In the genomic region with DNA sequence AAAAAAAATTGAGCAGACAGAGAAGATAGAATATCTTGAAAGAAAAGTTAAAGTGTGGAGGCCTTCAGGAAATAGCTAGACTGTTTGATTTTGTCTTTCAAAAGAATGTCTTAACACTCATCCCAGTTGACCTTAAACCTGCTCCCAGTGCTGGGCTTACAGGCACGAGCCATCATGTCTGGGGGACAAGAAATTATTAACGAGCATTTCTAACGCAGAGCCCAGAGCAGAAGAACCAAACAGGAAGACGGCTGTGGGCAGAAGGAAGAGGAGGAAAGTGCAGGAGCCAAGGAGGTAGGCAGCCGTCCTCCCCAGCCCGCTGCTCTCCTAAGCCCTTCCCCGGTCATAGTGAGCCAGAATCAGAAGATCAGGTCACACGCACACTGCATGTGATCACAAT, we compare ENCODE assay signal across 31 mouse cellular contexts. TPM values are rescaled to one million over a fixed set of nuclear protein-coding genes. Genes with fewer than 3 reads are reported as not detected.
"Had no signal": no experiment of that assay in that cellular context is flagged by ENCODE, and none has a peak within 500 bp of the region (broad histone marks: within the 10 kb centered on the region; RNA-seq: fewer than 3 reads in every experiment).

No protein-coding gene starts in this region.

- H3K9me3 ChIP-seq: heart, embryonic 10.5 days; heart, embryonic 12.5 days; hindbrain, embryonic 10.5 days; hindbrain, embryonic 12.5 days; intestine, embryonic 15.5 days; limb, embryonic 10.5 days; limb, embryonic 12.5 days; liver, embryonic 13.5 days; liver, embryonic 15.5 days had no signal

- H3K27me3 ChIP-seq: heart, embryonic 12.5 days; hindbrain, embryonic 12.5 days; intestine, embryonic 15.5 days; limb, embryonic 12.5 days; liver, embryonic 13.5 days; liver, embryonic 15.5 days had no signal

- DNase-seq: gastrocnemius, adult 2 months; gastrocnemius, postnatal 10 days; gastrocnemius, postnatal 25 days; heart, postnatal 10 days; heart, postnatal 4 days; liver; liver, embryonic 13.5 days; liver, postnatal 0 days; lung, adult 2 months had no signal

- H3K4me1 ChIP-seq: heart, embryonic 10.5 days; heart, embryonic 12.5 days; hindbrain, embryonic 10.5 days; hindbrain, embryonic 12.5 days; intestine, embryonic 15.5 days; limb, embryonic 10.5 days; limb, embryonic 12.5 days; liver, embryonic 13.5 days; liver, embryonic 15.5 days had no signal

- H3K27ac ChIP-seq: heart, embryonic 10.5 days; hindbrain, embryonic 10.5 days; hindbrain, embryonic 12.5 days; hindbrain, embryonic 14.5 days; intestine, embryonic 15.5 days; kidney, postnatal 0 days; layer of hippocampus, adult 2 months; left cerebral cortex, adult 2 months; limb, embryonic 10.5 days; limb, embryonic 12.5 days; liver, embryonic 13.5 days; liver, embryonic 15.5 days had no signal

- H3K9ac ChIP-seq: heart, embryonic 12.5 days; hindbrain, embryonic 12.5 days; hindbrain, embryonic 14.5 days; intestine, embryonic 15.5 days; limb, embryonic 12.5 days; liver, embryonic 13.5 days; liver, embryonic 15.5 days; liver, postnatal 0 days had no signal

- H3K4me2 ChIP-seq: heart, embryonic 12.5 days; hindbrain, embryonic 12.5 days; hindbrain, embryonic 14.5 days; intestine, embryonic 15.5 days; limb, embryonic 12.5 days; liver, embryonic 11.5 days; liver, embryonic 13.5 days; liver, embryonic 15.5 days had no signal

- ATAC-seq: hindbrain, embryonic 16.5 days; inflammation-experienced regulatory T-cells, adult 6 months; intestine, embryonic 15.5 days; intestine, postnatal 0 days; liver, postnatal 0 days had no signal

- H3K4me3 ChIP-seq: gastrocnemius, adult 2 months; heart, embryonic 10.5 days; heart, embryonic 12.5 days; hindbrain, embryonic 10.5 days; hindbrain, embryonic 12.5 days; intestine, embryonic 15.5 days; layer of hippocampus, adult 2 months; left cerebral cortex, adult 2 months; limb, embryonic 10.5 days; limb, embryonic 12.5 days; liver, embryonic 13.5 days; liver, embryonic 15.5 days had no signal

RNA-seq across cellular contexts. Expression of gene Trpc2, which starts 2.6 kb away (rescaled TPM):
- total RNA-seq: granulocyte monocyte progenitor cell, adult 5-6 weeks had no signal
- polyA plus RNA-seq: heart, embryonic 10.5 days; heart, embryonic 14.5 days; hindbrain, embryonic 10.5 days; hindbrain, embryonic 14.5 days; hindbrain, embryonic 16.5 days; intestine, embryonic 15.5 days; kidney, postnatal 0 days; limb, embryonic 10.5 days; limb, embryonic 12.5 days; liver, embryonic 11.5 days; liver, embryonic 13.5 days; liver, embryonic 15.5 days; liver, postnatal 0 days; lung, adult 2 months had no signal

RNA-seq across cellular contexts. Expression of gene Xntrpc, which starts 14.8 kb away (rescaled TPM):
- polyA plus RNA-seq: intestine, postnatal 0 days had no signal

RNA-seq across cellular contexts. Expression of gene Art1, which starts 21.2 kb away (rescaled TPM):
- total RNA-seq: layer of hippocampus, adult 2 months; layer of hippocampus, postnatal 10 days; layer of hippocampus, postnatal 25 days; left cerebral cortex, adult 2 months; left cerebral cortex, postnatal 14 days; left cerebral cortex, postnatal 36 days had no signal
- polyA plus RNA-seq: inflammation-experienced regulatory T-cells, adult 6 months; intestine, postnatal 0 days had no signal
